7 mouse cellular contexts compared by ENCODE assay signal in the genomic region with DNA sequence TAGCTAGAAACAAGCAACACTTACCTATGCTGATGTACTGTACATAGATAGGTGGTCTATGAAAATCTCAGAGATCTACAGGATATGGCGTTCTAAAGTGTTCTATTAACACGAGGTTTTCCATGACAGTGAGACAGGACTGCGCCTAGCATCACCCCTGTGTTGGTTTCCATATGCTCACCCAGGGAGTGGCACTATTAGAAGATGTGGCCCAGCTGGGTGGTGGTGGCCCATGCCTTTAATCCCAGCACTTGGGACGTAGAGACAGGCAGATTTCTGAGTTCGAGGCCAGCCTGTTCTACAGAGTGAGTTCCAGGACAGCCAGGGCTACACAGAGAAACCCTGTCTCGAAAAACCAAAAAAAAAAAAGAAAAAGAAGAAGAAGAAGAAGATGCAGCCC. TPM values are rescaled to one million over a fixed set of nuclear protein-coding genes. Genes with fewer than 3 reads are reported as not detected.
"Had no signal": no experiment of that assay in that cellular context is flagged by ENCODE, and none has a peak within 500 bp of the region (broad histone marks: within the 10 kb centered on the region; RNA-seq: fewer than 3 reads in every experiment).

No protein-coding gene starts in this region.

RNA-seq across cellular contexts. Expression of gene H2-Q6, which starts 6.0 kb away (rescaled TPM):
- total RNA-seq: layer of hippocampus, adult 2 months; layer of hippocampus, postnatal 10 days; layer of hippocampus, postnatal 14 days; layer of hippocampus, postnatal 25 days; layer of hippocampus, postnatal 36 days had no signal

RNA-seq across cellular contexts. Expression of gene H2-Q10, which starts 39.2 kb away (rescaled TPM):
- total RNA-seq: hindbrain, postnatal 0 days; layer of hippocampus, postnatal 14 days had no signal
- polyA plus RNA-seq: hindbrain, embryonic 14.5 days had no signal
